Mouse (Mus musculus): ENCODE measurements at regions not wholly inside any gene's neighbourhood (a gene's known extent, or its start where the extent isn't known, plus 50 kb on each side); places are given as distances from the start of the nearest gene placed in this dataset.

DNA sequence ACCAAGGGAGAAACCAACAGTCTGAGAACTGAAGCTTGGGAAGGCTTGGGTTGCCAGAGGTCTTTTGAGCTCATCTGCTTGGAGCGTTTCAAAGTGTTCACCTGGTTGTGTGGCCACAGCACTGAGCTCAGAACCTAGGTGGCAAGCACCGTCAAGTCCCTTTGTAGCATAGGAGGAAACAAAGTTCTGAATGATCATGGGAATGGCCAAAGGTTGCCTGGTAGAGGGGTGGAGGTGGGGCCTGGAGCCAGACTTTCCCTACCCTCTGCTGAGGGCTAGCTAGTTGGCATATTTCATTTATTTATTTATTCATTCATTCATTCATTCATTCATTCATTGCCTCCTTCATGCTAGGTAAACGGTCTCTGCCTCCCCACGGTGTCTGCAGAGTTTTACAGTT is 134.9 kb upstream of the 1600014C23Rik start:
- WGBS: 90% methylated on average over 4 of the region's 4 CpGs
- peaks cover 35% of the 10 kb centered on the region for H3K27me3 ChIP-seq (ENCODE audit: insufficient read depth, poor library complexity, severe bottlenecking)
- H3K27ac ChIP-seq: 0 out of 2 replicates have a peak overlapping the region, but pooled peaks have one; percentile 3
- no peak overlapping the region for H3K4me3 ChIP-seq
- no peaks in the 10 kb centered on the region for H3K36me3 ChIP-seq
- peaks cover 6% of the 10 kb centered on the region; the same call in 1 of the 2 replicates for H3K9me3 ChIP-seq
- DNase-seq (ENCODE audit: low spot score): no peak
- H3K4me1 ChIP-seq: peaks cover 76% of the 10 kb centered on the region

DNA sequence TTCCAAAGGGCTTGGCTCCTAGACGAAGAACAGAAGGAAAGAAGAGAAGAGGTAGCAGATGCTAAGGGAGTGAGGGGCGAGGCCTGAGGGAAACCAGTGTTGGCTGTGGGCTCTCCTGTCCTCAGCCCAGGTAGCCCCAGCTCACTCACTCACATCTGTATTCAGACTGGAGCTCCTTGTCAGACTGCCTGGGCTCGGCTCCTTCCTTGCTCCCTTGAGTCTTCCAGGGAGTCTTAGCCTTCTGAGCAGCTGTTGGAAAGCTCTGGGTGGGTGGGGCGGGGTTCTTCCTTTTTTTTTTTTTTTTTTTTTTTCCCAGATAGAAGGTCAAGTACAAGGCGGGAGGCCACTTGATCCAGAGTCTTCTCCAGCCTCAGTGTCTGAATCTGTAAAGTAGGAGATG is 134.1 kb upstream of the 1600014C23Rik start:
- H3K27me3 ChIP-seq (ENCODE audit: insufficient read depth, poor library complexity, severe bottlenecking): peaks cover 29% of the 10 kb centered on the region
- peaks cover 6% of the 10 kb centered on the region; the same call in 1 of the 2 replicates for H3K9me3 ChIP-seq
- H3K27ac ChIP-seq: 0 out of 2 replicates have a peak overlapping the region, but pooled peaks have one; percentile 67
- no peaks in the 10 kb centered on the region for H3K36me3 ChIP-seq
- H3K4me1 ChIP-seq: peaks cover 73% of the 10 kb centered on the region
- no peak overlapping the region for H3K4me3 ChIP-seq
- WGBS: 66% methylated on average over 5 of the region's 5 CpGs
- DNase-seq (ENCODE audit: low spot score): no peak

DNA sequence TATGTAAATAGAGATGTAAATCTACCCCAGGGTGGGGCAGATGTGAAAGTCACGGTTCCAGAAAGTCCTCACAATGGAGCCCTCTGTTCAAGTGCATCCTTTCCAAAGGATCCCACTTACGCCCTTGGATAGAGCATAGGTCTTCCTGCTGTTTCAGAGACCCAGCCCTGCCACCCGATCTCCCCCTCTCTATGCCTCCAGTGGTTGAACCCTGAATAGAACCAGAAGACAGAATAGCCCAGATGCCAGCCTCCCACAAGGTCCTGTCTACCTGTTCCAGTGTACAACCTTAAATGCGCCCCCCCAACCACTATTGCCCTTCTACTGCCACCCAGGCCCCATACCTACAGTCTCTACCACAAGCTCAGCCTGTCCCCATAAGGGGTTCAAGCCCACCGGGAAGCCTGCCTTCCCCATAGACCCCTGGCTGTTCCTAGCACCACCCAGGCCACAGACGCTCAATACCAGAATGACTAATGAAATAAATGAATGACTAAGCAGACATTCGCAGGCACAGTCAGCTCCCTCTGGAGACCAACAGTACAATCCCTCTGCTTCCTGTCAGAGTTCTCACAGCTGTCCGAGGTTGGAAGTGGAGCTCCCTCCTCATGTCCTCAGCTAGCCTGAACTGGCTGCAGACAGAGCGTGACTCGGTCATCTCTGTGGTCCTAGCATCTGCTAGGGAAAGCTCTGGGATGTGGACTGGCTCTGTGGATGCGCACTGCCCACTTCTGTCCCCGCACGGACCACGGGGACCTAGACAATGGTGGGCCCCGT is 133.4 kb upstream of the 1600014C23Rik start:
- peak overlapping the region; percentile 67 for H3K27ac ChIP-seq
- H3K27me3 ChIP-seq (ENCODE audit: insufficient read depth, poor library complexity, severe bottlenecking): peaks cover 28% of the 10 kb centered on the region
- H3K4me1 ChIP-seq: peaks cover 66% of the 10 kb centered on the region
- WGBS: 60% methylated on average over 15 of the region's 15 CpGs
- no peak overlapping the region for H3K4me3 ChIP-seq
- no peak for DNase-seq (ENCODE audit: low spot score)
- peaks cover 6% of the 10 kb centered on the region; the same call in 1 of the 2 replicates for H3K9me3 ChIP-seq
- H3K36me3 ChIP-seq: no peaks in the 10 kb centered on the region

DNA sequence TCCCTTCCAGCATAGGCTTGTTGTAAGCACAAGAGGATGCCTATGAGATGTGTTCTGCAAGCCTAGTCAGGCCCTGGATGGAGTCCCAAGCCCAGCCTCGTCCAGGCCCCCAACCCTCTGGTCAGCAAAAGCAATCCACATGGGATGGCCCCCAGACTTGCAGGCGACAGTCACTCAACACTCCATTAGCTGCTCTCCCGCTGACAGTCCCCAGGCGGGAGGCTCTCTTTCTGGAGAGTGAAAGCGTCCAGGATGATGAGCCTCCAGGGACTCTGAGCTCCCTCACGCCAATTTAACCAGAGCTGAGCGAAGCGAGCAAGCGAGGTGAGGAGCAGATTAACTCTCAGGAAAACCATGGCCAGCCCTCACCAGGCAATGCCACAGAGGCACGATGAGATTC is 132.7 kb upstream of the 1600014C23Rik start:
- Histone ChIP-seq H3K9me3 (peaks cover 6% of the 10 kb centered on the region; the same call in 1 of the 2 replicates), H3K27ac (0 out of 2 replicates have a peak overlapping the region, but pooled peaks have one; percentile 19), H3K36me3 (no peaks in the 10 kb centered on the region), H3K4me3 (no peak overlapping the region), H3K4me1 (peaks cover 64% of the 10 kb centered on the region), H3K27me3 (ENCODE audit: insufficient read depth, poor library complexity, severe bottlenecking) (peaks cover 22% of the 10 kb centered on the region)
- no peak for DNase-seq (ENCODE audit: low spot score)
- WGBS: 9% methylated on average over 10 of the region's 10 CpGs

DNA sequence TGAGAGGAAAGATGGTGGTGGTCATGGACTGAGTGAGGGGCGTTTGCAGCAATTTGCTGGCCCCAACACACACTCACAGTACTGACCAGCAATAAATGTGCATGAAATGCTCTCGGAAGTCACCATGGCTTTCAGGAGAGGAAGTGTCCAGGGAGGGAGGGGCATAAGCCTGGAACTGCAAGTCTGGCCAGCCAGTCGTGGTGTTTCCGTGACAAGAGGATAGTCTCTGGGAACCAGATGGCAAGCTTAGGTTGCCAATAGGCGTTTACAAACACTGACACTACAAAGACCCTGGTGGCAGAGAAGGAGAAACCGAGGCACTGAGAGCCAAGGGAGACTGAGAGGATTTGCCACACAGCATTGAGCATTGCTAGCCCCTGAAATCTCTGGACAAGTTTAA is 132.3 kb upstream of the 1600014C23Rik start:
- H3K4me1 ChIP-seq: peaks cover 65% of the 10 kb centered on the region
- H3K9me3 ChIP-seq: peaks cover 6% of the 10 kb centered on the region; the same call in 1 of the 2 replicates
- no peaks in the 10 kb centered on the region for H3K36me3 ChIP-seq
- no peak for DNase-seq (ENCODE audit: low spot score)
- WGBS: 34% methylated on average over 6 of the region's 6 CpGs
- H3K4me3 ChIP-seq: no peak overlapping the region
- H3K27me3 ChIP-seq (ENCODE audit: insufficient read depth, poor library complexity, severe bottlenecking): peaks cover 19% of the 10 kb centered on the region; the same call in 1 of the 2 replicates
- H3K27ac ChIP-seq: 0 out of 2 replicates have a peak overlapping the region, but pooled peaks have one; percentile 19

DNA sequence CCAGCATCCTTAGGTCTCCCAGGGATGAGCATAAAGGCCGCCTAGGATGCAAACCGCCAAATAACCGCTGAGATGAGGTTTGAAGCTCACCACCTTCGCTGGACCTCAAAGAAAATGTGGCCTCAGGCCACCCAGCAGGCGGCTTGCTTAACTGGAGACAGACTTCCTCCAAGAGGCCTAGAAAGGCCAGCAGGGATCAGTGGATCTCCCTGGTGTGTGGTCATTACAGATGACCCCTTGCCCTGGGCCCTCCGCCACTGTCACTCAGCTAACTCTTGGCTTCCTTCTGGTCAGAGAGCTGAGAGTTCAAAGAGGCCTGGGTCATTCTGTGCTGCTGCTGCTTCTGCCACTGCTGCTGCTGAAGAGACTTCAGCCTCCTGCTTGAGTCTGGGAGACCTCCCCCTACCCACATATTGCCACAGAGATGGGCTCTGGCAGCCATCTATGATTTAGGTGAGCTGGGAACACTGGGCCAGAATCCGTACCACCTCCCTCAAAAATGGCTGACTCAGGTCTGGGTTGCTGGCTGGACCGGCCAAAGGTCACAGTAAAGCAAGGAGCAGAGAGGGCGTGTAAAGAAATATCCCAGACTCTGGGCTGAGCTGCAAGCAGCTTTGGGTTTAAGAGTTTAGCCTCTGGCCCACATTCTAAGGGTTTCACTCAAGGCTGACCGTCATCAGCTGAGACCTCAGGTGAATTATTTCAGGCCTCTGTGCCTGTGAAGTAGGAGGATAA is 130.0 kb upstream of the 1600014C23Rik start:
- Histone ChIP-seq H3K36me3 (no peaks in the 10 kb centered on the region), H3K27me3 (ENCODE audit: insufficient read depth, poor library complexity, severe bottlenecking) (peaks cover 22% of the 10 kb centered on the region; the same call in 1 of the 2 replicates), H3K27ac (peak overlapping the region; percentile 68), H3K9me3 (0 out of 2 replicates have a peak, but pooled peaks cover 1% of the 10 kb centered on the region), H3K4me1 (peaks cover 52% of the 10 kb centered on the region), H3K4me3 (no peak overlapping the region)
- 50% methylated on average over 10 of the region's 10 CpGs for WGBS
- DNase-seq (ENCODE audit: low spot score): no peak

DNA sequence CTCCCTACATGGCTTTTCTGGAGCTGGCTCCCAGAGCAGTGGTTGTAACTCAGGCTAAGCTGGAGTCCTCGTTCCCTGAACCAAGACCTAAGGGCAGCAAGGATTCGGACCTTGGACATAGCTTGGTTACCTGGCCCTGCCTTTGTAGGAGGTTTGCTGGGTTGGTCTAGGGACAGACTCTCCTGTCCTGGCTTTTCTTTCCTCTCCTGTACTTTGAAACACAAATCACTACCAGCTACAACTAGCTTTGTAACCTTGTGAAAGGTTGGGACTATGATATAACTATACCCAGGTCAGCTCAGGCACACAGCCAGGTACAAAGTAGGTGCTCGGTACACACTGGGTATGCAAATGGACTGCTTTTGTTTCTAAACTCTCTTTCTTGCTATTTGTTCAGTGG is 129.4 kb upstream of the 1600014C23Rik start:
- DNase-seq (ENCODE audit: low spot score): no peak
- Histone ChIP-seq H3K9me3 (0 out of 2 replicates have a peak, but pooled peaks cover 2% of the 10 kb centered on the region), H3K27ac (peak overlapping the region; percentile 68; the same call in 1 of the 2 replicates), H3K27me3 (ENCODE audit: insufficient read depth, poor library complexity, severe bottlenecking) (peaks cover 22% of the 10 kb centered on the region; the same call in 1 of the 2 replicates), H3K4me3 (no peak overlapping the region), H3K36me3 (no peaks in the 10 kb centered on the region), H3K4me1 (peaks cover 50% of the 10 kb centered on the region)
- WGBS: 77% methylated on average over 3 of the region's 3 CpGs

DNA sequence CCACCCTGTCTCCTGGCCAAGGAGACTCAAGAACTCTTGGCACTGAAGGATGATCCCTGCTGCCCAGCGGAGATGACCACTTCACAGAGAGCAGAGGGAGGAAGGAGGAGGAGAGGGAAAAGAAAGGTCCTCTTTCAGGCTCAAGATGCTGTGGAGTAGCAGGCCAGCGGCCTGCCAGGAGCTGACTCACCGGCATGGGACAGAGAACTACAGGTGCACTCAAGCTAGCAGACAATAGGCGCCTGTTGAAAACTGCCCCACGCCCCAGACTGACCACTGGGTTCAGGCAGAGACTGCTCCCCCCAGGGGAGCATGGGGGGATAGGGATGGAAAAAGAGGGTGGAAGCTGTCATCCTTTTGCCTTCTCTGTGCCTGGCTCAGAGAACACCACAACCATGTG is 125.8 kb upstream of the 1600014C23Rik start:
- H3K4me3 ChIP-seq: no peak overlapping the region
- no peaks in the 10 kb centered on the region for H3K36me3 ChIP-seq
- H3K9me3 ChIP-seq: 0 out of 2 replicates have a peak, but pooled peaks cover 2% of the 10 kb centered on the region
- DNase-seq (ENCODE audit: low spot score): no peak
- WGBS: 73% methylated on average over 5 of the region's 5 CpGs
- no peak overlapping the region for H3K27ac ChIP-seq
- peaks cover 24% of the 10 kb centered on the region for H3K4me1 ChIP-seq
- peaks cover 19% of the 10 kb centered on the region; the same call in 1 of the 2 replicates for H3K27me3 ChIP-seq (ENCODE audit: insufficient read depth, poor library complexity, severe bottlenecking)

DNA sequence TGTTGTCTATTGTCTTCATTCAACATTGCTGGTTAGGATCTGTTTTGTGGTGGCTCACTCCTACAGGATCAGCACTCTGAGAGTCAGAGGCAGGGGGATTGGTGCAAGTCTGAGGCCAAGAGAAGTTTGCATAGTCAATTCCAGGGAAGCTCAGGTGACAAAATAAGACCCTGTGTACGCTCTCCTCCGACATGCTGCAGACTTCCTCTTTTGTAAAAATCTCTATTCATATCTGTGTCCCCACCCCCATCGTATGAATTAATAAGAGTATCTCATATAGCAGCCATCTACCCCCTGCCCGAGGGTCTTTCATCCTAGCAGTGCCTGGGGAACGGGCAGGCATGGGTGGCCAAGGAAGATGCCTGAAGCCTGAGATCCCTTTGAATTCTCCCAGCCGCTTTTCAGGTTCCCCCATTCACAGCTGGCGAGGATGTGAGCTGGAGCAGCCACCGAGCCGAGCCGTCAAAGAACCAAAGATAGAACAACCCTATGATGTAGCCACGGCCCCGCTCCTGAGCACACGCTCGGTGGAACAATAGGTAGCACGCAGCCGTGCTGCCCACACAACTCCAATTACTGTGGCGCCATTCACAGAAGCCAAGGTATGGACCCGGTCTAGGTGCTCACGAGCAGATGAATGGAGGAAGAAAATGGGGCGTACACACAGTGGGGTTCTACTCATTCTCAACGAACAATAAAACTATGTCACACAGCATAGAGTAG is 120.4 kb upstream of the 1600014C23Rik start:
- H3K27ac ChIP-seq: no peak overlapping the region
- WGBS: 81% methylated on average over 21 of the region's 21 CpGs
- no peaks in the 10 kb centered on the region for H3K36me3 ChIP-seq
- H3K4me3 ChIP-seq: no peak overlapping the region
- H3K27me3 ChIP-seq (ENCODE audit: insufficient read depth, poor library complexity, severe bottlenecking): peaks cover 24% of the 10 kb centered on the region; the same call in 1 of the 2 replicates
- 0 out of 2 replicates have a peak, but pooled peaks cover 2% of the 10 kb centered on the region for H3K9me3 ChIP-seq
- DNase-seq (ENCODE audit: low spot score): no peak
- peaks cover 22% of the 10 kb centered on the region for H3K4me1 ChIP-seq

DNA sequence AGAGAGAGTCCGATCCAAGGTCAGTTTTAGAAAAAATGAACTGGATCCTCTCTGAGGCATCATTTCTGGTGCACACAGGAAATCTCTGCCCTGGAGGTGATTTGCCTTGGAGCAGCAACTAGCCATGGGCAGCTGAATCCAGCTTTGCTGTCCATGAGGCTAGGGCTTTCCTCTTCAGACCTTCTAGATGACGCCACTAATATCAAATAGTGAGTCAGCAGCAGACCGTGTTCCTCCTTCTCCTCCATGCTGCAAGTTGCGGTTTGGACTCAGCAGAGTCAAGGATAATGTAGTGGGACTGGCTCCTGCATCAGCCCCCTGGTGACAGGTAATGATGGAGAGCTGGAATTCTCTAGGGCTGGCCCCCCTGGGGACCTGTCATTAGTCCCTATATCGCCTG is 118.8 kb upstream of the 1600014C23Rik start:
- Histone ChIP-seq H3K27ac (no peak overlapping the region; the same call in 1 of the 2 replicates), H3K27me3 (ENCODE audit: insufficient read depth, poor library complexity, severe bottlenecking) (peaks cover 24% of the 10 kb centered on the region; the same call in 1 of the 2 replicates), H3K9me3 (no peaks in the 10 kb centered on the region), H3K4me3 (no peak overlapping the region), H3K36me3 (no peaks in the 10 kb centered on the region), H3K4me1 (peaks cover 36% of the 10 kb centered on the region)
- 39% methylated on average over 5 of the region's 5 CpGs for WGBS
- no peak for DNase-seq (ENCODE audit: low spot score)

DNA sequence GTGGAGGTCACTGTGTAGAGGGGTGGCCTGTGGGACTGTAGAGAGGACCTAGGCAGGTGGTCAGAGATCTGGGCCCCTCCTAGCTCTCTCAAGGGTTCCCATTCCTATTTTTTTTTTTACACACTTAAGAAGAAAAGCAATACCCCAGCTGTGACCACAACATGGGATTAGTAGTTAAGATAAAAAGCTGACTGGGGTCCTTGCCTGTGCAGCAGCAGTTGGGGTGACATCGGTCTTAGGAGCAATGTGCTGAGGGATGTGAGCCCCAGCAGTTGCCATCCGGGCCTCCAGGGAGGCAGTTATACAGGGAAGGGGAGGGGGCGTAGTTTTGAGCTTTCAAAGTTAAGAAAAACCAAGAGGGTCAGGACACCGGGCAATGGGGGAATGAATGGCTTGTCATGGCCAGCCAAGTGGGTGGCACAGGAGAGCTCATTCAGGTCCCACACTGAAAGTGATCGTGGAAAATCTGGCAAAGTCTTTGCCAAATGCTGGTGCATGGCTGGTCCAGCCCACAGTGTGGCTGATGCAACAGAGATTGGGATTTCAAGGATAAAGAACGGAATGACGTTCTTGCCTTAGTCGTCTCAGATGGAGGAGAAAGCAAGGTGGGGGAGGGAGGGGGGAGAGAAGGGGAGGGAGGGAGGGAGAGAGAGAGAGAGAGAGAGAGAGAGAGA is 118.2 kb upstream of the 1600014C23Rik start:
- H3K36me3 ChIP-seq: no peaks in the 10 kb centered on the region
- H3K27me3 ChIP-seq (ENCODE audit: insufficient read depth, poor library complexity, severe bottlenecking): peaks cover 19% of the 10 kb centered on the region; the same call in 1 of the 2 replicates
- H3K4me1 ChIP-seq: peaks cover 37% of the 10 kb centered on the region
- WGBS: 57% methylated on average over 8 of the region's 8 CpGs
- no peaks in the 10 kb centered on the region for H3K9me3 ChIP-seq
- H3K27ac ChIP-seq: no peak overlapping the region; the same call in 1 of the 2 replicates
- no peak for DNase-seq (ENCODE audit: low spot score)
- H3K4me3 ChIP-seq: no peak overlapping the region

DNA sequence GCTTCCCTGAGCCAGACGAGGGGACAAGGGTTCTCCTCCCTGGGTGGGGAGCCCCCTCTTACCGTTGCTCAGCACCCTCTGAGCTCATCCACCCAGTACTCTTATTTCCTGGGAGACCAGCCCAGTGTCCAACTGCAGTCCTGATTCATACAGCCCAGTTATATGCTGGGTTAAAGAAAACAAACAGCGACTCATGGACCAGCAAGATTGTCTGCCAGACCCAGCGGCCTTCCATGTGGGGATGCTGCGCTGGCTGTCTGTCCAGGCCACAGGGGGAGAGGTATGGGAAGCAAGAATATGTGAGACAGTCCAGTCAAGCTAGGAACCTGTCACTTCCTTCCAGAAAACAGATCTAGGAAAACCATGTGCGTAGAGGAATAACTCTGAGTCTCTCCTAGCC is 117.3 kb upstream of the 1600014C23Rik start:
- peaks cover 37% of the 10 kb centered on the region for H3K4me1 ChIP-seq
- H3K27me3 ChIP-seq (ENCODE audit: insufficient read depth, poor library complexity, severe bottlenecking): peaks cover 18% of the 10 kb centered on the region; the same call in 1 of the 2 replicates
- H3K9me3 ChIP-seq: peaks cover 5% of the 10 kb centered on the region; the same call in 1 of the 2 replicates
- no peak for DNase-seq (ENCODE audit: low spot score)
- no peaks in the 10 kb centered on the region for H3K36me3 ChIP-seq
- no peak overlapping the region for H3K4me3 ChIP-seq
- no peak overlapping the region for H3K27ac ChIP-seq
- 76% methylated on average over 6 of the region's 6 CpGs for WGBS

All from heart, embryonic 10.5 days (tissue).